Mouse (Mus musculus) forebrain, embryonic 11.5 days (tissue): ENCODE measurements around the gene H2-DMb2. TPM values are rescaled to one million over a fixed set of nuclear protein-coding genes. Genes with fewer than 3 reads are reported as not detected.
A peak's percentile ranks its signal among the peaks of the same experiment; 100 is the strongest.

ENCODE experiments used
- ATAC-seq: fragments of 200-750 bp; cut with Nextera tagmentation; replicated peaks from 2 replicates; pipeline ENCODE4 v1.8.0; 2017; ENCODE audit warnings: moderate TSS enrichment; ENCODE audit not compliant: low FRiP score
- DNase-seq: peaks from one replicate; pipeline ENCODE4 v3.0.0-alpha.2; 2017; ENCODE audit warnings: low spot score
- H3K27ac ChIP-seq: fragments of 300-500 bp; sonication (generic); 2 replicates; pipeline ENCODE4 v1.5.1; 2014; ENCODE audit warnings: low read depth, low read length
- H3K27me3 ChIP-seq: fragments of 300-500 bp; sonication (generic); 2 replicates; pipeline ENCODE4 v1.6.1; 2014; ENCODE audit warnings: mild to moderate bottlenecking, low read length, mixed read lengths; ENCODE audit not compliant: control insufficient read depth, insufficient read depth
- H3K36me3 ChIP-seq: fragments of 300-500 bp; sonication (generic); 2 replicates; pipeline ENCODE4 v1.6.1; 2014; ENCODE audit warnings: mild to moderate bottlenecking, low read length, moderate library complexity, mixed read lengths; ENCODE audit not compliant: control insufficient read depth, insufficient read depth
- H3K4me1 ChIP-seq: fragments of 300-500 bp; sonication (generic); replicated peaks from 2 replicates; pipeline ENCODE4 v1.6.1; 2014; ENCODE audit warnings: low read length, mixed read lengths; ENCODE audit not compliant: control insufficient read depth, insufficient read depth
- H3K4me2 ChIP-seq: fragments of 300-500 bp; sonication (generic); 2 replicates; pipeline ENCODE4 v1.6.1; 2014; ENCODE audit warnings: low read depth, mild to moderate bottlenecking, low read length, moderate library complexity, mixed read lengths; ENCODE audit not compliant: severe bottlenecking
- H3K4me3 ChIP-seq: fragments of 300-500 bp; sonication (generic); 2 replicates; pipeline ENCODE4 v1.5.1; 2014; ENCODE audit warnings: low read depth, low read length
- H3K9ac ChIP-seq: fragments of 300-500 bp; sonication (generic); 2 replicates; pipeline ENCODE4 v1.6.1; 2014; ENCODE audit warnings: low read length
- H3K9me3 ChIP-seq: fragments of 300-500 bp; sonication (generic); 2 replicates; pipeline ENCODE4 v1.6.1; 2016; ENCODE audit warnings: low read length, mixed read lengths; ENCODE audit not compliant: control insufficient read depth
- WGBS: fragments of 180-500 bp; shearing (Covaris S2); extraction: QIAGEN DNeasy Blood & Tissue Kit; methylation state at CpG from one replicate; pipeline ENCODE4 v1.1.7; 2014; 5-methylcytosine and 5-hydroxymethylcytosine counted together
- polyA plus RNA-seq: library from polyadenylated mRNA; unstranded; fragments of >200 nt; fragmentation: Nextera tagmentation; extraction: Ambion mirVana; gene quantifications from 2 replicates; pipeline ENCODE4 v1.2.1, GENCODE M21; 2014

Gene H2-DMb2
- polyA plus RNA-seq, 1 experiment from 2014 or later, result 0.15 TPM

DNA sequence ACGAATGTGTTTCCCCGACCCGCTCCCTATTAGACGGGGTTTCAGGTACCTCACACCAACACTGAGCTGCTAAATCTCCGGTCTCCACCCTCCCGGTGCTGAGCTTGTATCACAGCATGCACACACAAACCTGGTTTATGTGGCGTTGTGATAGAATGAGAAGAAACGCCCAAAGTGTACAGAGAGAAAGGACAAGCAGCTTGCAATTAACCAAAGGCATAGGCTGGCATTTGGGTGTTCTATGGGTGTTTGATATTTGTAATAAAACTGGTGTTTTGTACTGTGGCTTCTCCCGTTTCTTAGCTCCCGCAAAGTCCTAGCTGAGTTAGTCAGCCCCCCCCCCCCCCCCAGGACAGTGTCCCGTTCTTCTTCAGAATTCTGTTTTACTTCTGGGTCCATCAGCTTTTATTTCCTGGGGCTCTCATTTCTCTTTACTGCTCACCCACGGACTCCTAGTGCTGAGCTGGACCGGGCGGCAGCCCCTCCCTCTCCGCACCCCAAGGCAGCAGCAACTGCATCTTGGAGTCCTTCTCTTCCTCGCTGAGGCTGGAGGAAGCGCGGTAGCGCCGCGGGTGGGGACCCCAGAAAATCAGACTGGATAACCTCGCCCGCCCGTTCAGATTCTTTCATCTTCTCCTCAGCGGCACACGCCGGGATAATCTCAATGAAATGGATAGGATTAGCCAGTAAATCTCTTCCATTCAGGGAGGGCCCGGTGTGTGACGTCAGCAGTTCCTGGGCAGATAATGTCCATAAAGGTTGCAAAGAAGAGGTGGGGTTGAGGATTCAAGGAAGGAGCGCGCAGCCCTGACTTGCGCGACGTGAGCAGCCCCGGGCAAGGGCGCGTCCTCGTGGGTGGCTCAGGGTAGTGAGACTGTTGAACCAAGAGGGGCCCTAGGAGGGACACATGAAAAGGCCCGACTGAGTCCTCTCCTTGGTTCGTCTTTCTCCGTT lies 54.1 kb downstream of the H2-DMb2 start, which contains the start of gene Psmb8:
TSS of gene Psmb8 (plus strand) at position 781 of the 954 bp plus-strand sequence.
- H3K4me2 ChIP-seq, result peak within 1 kb of the TSS; percentile 44
- H3K36me3 ChIP-seq, result no peaks in the 10 kb centered on the region
- H3K4me1 ChIP-seq, result peaks cover 5% of the 10 kb centered on the region
- H3K9me3 ChIP-seq, result no peaks in the 10 kb centered on the region
- no peak within 1 kb of the TSS for H3K27ac ChIP-seq
- peak; percentile 85 for DNase-seq
- peak within 1 kb of the TSS; percentile 18 for H3K4me3 ChIP-seq
- ATAC-seq, result peak; percentile 66; the same call in 1 of the 2 replicates
- no peak within 1 kb of the TSS for H3K9ac ChIP-seq
- WGBS, result 4% methylated on average over 41 of the region's 41 CpGs
- H3K27me3 ChIP-seq, result peaks cover 55% of the 10 kb centered on the region

DNA sequence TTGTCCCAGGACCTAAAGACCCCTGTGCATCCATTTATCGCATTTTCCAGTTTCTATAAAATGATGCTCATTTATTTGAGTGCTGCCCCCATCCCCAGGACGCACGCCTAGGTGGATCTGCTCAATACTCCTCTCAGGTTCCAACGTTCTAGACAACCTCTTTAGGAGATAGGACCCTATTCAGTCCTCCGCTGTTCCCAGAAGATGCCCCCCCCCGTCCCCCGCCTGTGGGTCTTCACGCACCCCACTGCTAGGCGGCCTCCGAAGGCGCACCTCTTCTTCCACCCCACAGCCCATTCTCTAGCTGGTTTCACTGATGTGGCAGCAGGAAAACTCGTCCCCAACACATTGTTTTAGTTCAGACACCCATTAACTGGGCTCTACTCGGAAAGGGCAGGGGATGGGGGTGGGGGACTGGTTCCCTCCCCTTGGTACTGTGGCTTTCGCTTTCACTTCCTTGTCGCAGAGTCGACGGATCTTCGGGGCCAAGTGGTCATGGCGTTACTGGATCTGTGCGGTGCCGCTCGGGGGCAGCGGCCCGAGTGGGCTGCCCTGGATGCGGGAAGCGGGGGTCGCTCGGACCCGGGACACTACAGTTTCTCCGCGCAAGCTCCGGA lies 54.9 kb downstream of the H2-DMb2 start:
- Histone ChIP-seq H3K27ac (no peak overlapping the region), H3K36me3 (no peaks in the 10 kb centered on the region), H3K9ac (no peak overlapping the region), H3K4me3 (peak overlapping the region; percentile 18), H3K9me3 (no peaks in the 10 kb centered on the region), H3K27me3 (peaks cover 49% of the 10 kb centered on the region), H3K4me1 (peaks cover 5% of the 10 kb centered on the region), H3K4me2 (peak overlapping the region; percentile 44)
- DNase-seq, result no peak
- 2% methylated on average over 32 of the region's 32 CpGs for WGBS
- ATAC-seq, result no peak

DNA sequence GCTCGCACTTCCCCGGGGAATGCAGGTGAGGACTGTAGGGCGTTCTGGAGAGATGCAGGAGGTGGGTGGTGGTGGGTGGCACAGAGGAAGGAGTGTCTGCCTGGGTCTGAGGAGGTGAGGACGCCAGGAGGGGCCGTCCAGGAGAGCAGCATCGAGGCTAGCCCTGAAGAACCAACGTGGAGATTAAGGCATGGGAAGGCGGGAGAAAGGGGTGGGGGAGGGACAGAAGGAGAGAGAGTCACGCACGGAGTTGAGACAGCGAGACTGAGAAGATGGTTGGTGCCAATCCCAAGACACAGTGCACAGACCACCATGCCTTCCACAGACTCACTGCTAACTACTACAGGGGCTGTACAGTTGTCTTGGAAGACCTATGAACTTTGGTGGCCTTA lies 55.4 kb downstream of the H2-DMb2 start:
- no peak overlapping the region for H3K9ac ChIP-seq
- H3K4me2 ChIP-seq, result peak overlapping the region; percentile 44; the same call in 1 of the 2 replicates
- H3K27ac ChIP-seq, result no peak overlapping the region
- H3K4me1 ChIP-seq, result peaks cover 5% of the 10 kb centered on the region
- H3K36me3 ChIP-seq, result no peaks in the 10 kb centered on the region
- WGBS, result 7% methylated on average over 11 of the region's 11 CpGs
- DNase-seq (no peak), ATAC-seq (no peak)
- H3K4me3 ChIP-seq, result peak overlapping the region; percentile 18; the same call in 1 of the 2 replicates
- no peaks in the 10 kb centered on the region for H3K9me3 ChIP-seq
- H3K27me3 ChIP-seq, result peaks cover 49% of the 10 kb centered on the region

DNA sequence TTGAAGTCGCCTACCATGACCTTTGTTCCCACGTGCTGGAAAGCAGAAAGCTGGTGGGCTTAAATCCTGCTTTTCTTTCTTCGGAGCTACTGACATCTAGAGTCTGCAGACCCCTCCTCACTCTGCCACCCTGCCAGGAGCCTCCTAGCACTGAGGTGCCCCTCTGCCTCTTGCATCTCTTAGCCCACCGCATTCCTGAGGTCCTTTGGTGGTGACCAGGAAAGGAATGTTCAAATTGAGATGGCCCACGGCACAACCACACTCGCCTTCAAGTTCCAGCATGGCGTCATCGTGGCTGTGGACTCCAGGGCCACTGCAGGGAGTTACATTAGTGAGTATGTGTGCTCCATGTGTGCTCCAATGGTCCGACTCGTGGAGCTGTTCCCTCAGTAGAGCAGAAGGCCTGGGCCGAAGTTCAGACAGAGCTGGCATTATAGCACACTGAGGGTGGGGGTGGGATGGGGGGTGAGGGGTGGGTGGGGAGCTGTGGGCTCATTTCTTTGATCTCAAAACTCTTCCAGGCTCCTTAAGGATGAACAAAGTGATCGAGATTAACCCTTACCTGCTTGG lies 56.0 kb downstream of the H2-DMb2 start:
- ATAC-seq, result no peak
- Histone ChIP-seq H3K36me3 (no peaks in the 10 kb centered on the region), H3K9me3 (no peaks in the 10 kb centered on the region), H3K9ac (no peak overlapping the region), H3K4me1 (peaks cover 5% of the 10 kb centered on the region), H3K4me2 (no peak overlapping the region), H3K27me3 (peaks cover 45% of the 10 kb centered on the region), H3K27ac (no peak overlapping the region), H3K4me3 (no peak overlapping the region)
- 64% methylated on average over 12 of the region's 12 CpGs for WGBS
- DNase-seq, result no peak

DNA sequence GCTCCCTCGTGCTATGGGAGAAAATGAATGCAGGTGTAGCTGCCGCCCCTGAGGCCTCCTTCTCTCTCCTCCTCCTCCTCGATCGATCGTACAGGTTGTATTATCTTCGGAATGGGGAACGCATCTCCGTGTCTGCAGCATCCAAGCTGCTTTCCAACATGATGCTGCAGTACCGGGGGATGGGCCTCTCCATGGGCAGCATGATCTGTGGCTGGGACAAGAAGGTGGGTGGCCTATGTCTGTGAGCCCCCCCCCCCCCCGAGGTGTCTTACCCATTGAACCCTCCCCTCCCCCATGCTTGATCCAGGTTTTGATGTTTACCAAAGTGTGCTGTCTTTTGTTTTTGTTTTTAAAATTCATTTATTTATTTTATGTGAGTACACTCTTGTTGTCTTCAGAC lies 56.9 kb downstream of the H2-DMb2 start:
- Histone ChIP-seq H3K4me3 (no peak overlapping the region), H3K27me3 (peaks cover 49% of the 10 kb centered on the region), H3K36me3 (no peaks in the 10 kb centered on the region), H3K27ac (no peak overlapping the region), H3K4me1 (peaks cover 9% of the 10 kb centered on the region), H3K9me3 (no peaks in the 10 kb centered on the region), H3K4me2 (no peak overlapping the region), H3K9ac (no peak overlapping the region)
- WGBS, result 78% methylated on average over 10 of the region's 10 CpGs
- ATAC-seq, result no peak
- no peak for DNase-seq

DNA sequence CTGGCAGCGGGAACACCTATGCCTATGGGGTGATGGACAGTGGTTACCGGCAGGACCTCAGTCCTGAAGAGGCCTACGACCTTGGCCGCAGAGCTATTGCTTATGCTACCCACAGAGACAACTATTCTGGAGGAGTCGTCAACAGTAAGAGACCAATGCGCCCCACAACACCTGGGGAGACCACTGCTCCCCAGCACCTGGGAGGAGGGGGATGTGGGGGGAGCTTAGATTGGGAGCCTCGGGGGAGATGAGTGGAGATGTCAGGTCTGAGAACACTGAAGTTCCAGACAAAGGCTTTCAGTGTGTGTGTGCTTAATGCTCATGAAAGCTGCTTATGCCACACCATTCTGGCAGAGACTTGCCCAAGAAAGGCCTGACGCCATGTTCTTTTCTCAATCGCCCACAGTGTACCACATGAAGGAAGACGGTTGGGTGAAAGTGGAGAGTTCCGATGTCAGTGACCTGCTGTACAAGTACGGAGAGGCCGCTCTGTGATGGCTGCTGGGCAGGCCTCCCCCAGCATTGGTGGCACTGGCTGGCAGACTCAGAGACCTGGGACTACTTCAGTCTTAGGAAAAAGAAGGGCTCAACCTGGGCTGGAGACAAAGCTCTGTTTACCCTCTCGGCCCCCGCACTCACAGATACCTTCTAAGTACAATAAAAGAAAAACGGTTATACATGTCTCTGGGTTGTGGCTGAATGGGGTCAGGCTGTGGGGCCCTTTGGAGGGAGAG lies 57.8 kb downstream of the H2-DMb2 start:
- Histone ChIP-seq H3K4me1 (peaks cover 9% of the 10 kb centered on the region), H3K4me3 (no peak overlapping the region), H3K4me2 (no peak overlapping the region), H3K36me3 (no peaks in the 10 kb centered on the region), H3K9ac (no peak overlapping the region), H3K27ac (no peak overlapping the region), H3K27me3 (peaks cover 53% of the 10 kb centered on the region), H3K9me3 (no peaks in the 10 kb centered on the region)
- WGBS, result 88% methylated on average over 16 of the region's 16 CpGs
- DNase-seq (no peak), ATAC-seq (no peak)

Other genes starting within 250 kb of the H2-DMb2 start
- 0.24 TPM in 1 of 2 replicates, not detected in the other for gene Platr17, start 238.2 kb upstream of the H2-DMb2 start, polyA plus RNA-seq
- gene Daxx, start 233.9 kb upstream of the H2-DMb2 start, polyA plus RNA-seq, result 68.2 and 73.8 TPM in 2 replicates
- gene Tapbp, start 227.4 kb upstream of the H2-DMb2 start, polyA plus RNA-seq, result 13.9 and 15.5 TPM in 2 replicates
- gene Zbtb22, start 227.4 kb upstream of the H2-DMb2 start, polyA plus RNA-seq, result 13.0 and 14.9 TPM in 2 replicates
- gene Rgl2, start 213.8 kb upstream of the H2-DMb2 start, polyA plus RNA-seq, result 48.0 and 51.5 TPM in 2 replicates
- gene Pfdn6, start 203.0 kb upstream of the H2-DMb2 start, polyA plus RNA-seq, result 202 and 214 TPM in 2 replicates
- gene Wdr46, start 202.6 kb upstream of the H2-DMb2 start, polyA plus RNA-seq, result 42.6 and 47.2 TPM in 2 replicates
- gene B3galt4, start 191.8 kb upstream of the H2-DMb2 start, polyA plus RNA-seq, result 4.0 and 4.3 TPM in 2 replicates
- gene Vps52, start 187.5 kb upstream of the H2-DMb2 start, polyA plus RNA-seq, result 44.0 and 46.8 TPM in 2 replicates
- 1,265 and 1,326 TPM in 2 replicates for gene Rps18, start 187.3 kb upstream of the H2-DMb2 start, polyA plus RNA-seq
- gene H2-K1, start 143.0 kb upstream of the H2-DMb2 start, polyA plus RNA-seq, result 35.7 and 40.1 TPM in 2 replicates
- 7.5 and 8.3 TPM in 2 replicates for gene Ring1, start 118.6 kb upstream of the H2-DMb2 start, polyA plus RNA-seq
- 81.7 and 101 TPM in 2 replicates for gene H2-Ke6, start 115.2 kb upstream of the H2-DMb2 start, polyA plus RNA-seq
- gene Slc39a7, start 111.6 kb upstream of the H2-DMb2 start, polyA plus RNA-seq, result 99.6 and 104 TPM in 2 replicates
- 32.8 and 40.3 TPM in 2 replicates for gene Rxrb, start 111.5 kb upstream of the H2-DMb2 start, polyA plus RNA-seq
- 1.3 and 1.7 TPM in 2 replicates for gene Col11a2, start 103.9 kb upstream of the H2-DMb2 start, polyA plus RNA-seq
- gene H2-Oa, start 51.0 kb upstream of the H2-DMb2 start, polyA plus RNA-seq, result 0.17 and 0.25 TPM in 2 replicates
- gene H2-DMa, start 23.8 kb upstream of the H2-DMb2 start, polyA plus RNA-seq, result 7.2 and 8.2 TPM in 2 replicates
- 152 and 163 TPM in 2 replicates for gene Brd2, start 20.7 kb upstream of the H2-DMb2 start, polyA plus RNA-seq
- 0.15 and 0.87 TPM in 2 replicates for gene H2-DMb1, start 9.8 kb downstream of the H2-DMb2 start, polyA plus RNA-seq
- gene Tap1, start 44.2 kb downstream of the H2-DMb2 start, polyA plus RNA-seq, result 1.6 and 1.7 TPM in 2 replicates
- gene Psmb9, start 44.5 kb downstream of the H2-DMb2 start, polyA plus RNA-seq, result 0.99 and 1.6 TPM in 2 replicates
- gene Psmb8, start 54.4 kb downstream of the H2-DMb2 start, polyA plus RNA-seq, result 1.5 and 1.6 TPM in 2 replicates
- 0.11 and 0.41 TPM in 2 replicates for gene Tap2, start 60.2 kb downstream of the H2-DMb2 start, polyA plus RNA-seq
- not detected in 2 replicates for gene H2-Ob, start 95.6 kb downstream of the H2-DMb2 start, polyA plus RNA-seq
- gene H2-Ab1, start 114.4 kb downstream of the H2-DMb2 start, polyA plus RNA-seq, result 3.0 and 3.6 TPM in 2 replicates
- gene H2-Aa, start 144.5 kb downstream of the H2-DMb2 start, polyA plus RNA-seq, result not detected in 2 replicates
- gene H2-Eb1, start 162.6 kb downstream of the H2-DMb2 start, polyA plus RNA-seq, result 0.92 and 0.99 TPM in 2 replicates
- not detected in 2 replicates for gene H2-Eb2, start 182.4 kb downstream of the H2-DMb2 start, polyA plus RNA-seq
- gene Btnl2, start 211.5 kb downstream of the H2-DMb2 start, polyA plus RNA-seq, result not detected in 2 replicates
- gene Btnl1, start 233.8 kb downstream of the H2-DMb2 start, polyA plus RNA-seq, result not detected in 2 replicates